Mouse (Mus musculus) left cerebral cortex, adult 9 months (tissue): Measurements from ENCODE around the gene Fndc5.

Source experiments
- DNase-seq, 2 experiments: peaks; one replicate each; pipeline ENCODE4 v3.0.0; 2022; ENCODE audit warnings: low spot score in 2 of 2

Gene Fndc5

DNA sequence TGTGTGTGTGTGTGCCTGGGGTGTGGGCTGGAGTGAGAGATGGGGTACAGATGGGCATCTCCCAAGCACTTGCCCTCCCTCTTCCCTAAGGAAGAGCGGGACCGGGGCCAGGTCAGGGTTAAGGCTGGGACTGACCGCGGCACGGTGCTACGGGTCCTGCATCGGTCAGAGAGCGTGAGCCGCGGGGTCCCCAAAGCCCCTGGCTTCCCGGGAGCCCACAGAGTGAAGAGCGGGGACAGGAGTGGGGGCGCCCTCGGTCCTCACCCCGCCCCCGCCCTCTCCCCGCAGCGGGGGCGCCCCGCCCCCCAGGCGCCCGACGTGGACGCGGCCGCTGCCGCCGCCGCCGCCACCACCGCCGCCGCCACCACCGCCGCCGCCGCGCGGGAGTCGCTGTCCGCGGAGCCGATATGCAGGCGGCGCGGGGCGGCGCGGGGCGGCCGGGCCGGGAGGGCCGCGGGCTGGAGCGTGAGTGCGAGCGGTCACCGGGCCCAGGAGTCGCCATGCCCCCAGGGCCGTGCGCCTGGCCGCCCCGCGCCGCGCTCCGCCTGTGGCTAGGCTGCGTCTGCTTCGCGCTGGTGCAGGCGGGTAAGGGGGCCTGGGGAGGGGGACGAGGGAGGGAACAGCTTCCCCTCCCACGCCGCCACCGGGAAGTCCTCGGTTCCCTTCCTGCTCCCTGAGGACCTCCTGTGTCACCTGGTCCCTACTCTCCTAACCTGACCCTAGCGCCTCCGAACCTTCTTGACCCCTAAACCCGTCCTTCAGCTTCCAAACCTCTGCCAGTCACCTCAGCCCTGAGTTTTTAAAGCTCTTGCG lies at the start of gene Fndc5:
Gene Fndc5, plus strand, starts transcription at position 421 of the 813 bp plus-strand sequence.
- no peak for DNase-seq

DNA sequence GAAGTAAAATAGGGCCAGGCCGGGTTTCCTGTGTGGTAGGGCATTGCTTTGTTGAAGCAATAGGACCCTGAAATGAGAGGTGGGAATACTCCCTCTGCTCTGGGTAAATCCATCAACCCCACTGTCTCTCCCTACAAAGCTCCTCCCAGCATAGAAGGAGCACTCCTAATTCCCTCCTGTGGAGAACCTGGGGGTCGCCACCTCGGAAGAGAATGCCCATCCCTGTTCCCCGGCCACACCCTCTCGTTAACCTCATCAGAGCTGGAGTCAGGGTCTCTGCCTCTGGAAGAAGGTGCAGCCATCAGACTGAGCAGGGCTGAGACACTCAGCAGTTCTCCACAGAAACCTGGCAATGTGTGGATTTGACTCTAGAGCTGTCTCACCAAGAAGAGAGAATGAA lies 48.9 kb upstream of the Fndc5 start:
- no peak for DNase-seq

DNA sequence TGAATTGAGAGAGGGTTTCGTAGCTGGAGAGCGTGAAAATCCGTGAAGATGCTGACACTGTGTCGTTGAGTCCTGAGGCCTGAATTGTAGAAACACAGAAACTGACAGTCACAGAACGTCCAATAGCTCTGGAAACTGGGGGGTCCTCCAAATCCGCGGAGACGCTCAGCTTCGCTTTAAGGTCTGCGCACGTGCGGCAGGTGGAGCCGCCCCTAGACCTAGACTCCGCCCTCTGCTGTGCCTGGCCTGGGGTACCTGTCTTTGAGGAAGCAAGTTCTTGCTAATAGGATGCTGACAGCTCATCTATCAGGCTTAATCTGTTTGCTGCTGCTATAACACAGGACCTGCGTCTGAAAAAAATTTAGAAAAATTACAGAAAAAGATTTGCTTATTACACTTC lies 41.5 kb upstream of the Fndc5 start:
- DNase-seq, result no peak

DNA sequence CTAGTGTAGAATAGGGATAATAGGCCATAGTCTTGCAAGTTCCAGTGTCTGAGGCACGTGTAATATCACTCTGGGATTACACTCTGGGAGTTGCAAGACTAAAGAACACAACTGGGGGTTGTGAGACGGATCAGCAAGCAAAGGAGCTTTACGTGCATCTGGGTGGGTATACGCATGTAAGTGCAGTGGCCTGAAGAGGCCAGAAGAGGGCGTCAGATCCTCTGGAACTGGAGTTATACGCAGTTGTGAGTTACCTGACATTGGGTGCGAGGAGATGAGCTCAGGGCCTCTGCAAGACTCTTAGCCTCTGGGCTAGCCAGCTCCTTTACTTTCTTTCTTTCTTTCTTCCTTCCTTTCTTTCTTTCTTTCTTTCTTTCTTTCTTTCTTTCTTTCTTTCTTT lies 39.8 kb upstream of the Fndc5 start:
- no peak for DNase-seq

DNA sequence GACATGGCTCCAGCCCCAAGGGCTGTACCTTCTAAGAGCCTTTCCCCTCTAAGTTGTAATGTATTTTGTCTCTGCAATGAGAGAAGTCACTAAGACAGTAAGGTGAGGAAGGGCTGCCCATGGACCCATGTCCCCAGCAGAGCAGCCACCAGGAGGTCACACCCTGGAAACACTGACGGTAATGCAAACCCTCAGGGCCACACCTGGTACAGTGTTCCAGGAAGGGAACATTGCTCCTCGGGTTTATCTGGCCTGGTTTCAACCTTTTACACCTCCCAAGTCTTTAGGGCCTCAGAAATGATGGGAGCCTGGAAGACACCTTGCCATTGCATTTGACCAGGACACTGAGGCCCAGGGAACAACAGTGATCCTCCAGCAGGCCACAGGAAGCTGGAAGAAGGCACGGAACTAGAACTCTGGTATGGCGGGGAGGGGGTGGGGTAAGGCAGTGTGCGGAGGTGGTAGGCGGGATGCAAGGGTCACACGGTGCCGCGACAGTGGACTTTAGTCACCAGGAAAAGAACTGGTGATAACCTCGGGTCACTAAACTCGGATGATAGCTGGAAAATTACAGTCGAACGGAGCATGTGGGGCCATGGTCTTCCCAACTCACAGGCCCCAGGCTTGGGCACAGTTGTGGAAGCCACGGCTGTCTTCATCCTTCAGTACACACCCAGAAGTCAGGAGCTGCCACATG lies 34.5 kb upstream of the Fndc5 start:
- no peak for DNase-seq

DNA sequence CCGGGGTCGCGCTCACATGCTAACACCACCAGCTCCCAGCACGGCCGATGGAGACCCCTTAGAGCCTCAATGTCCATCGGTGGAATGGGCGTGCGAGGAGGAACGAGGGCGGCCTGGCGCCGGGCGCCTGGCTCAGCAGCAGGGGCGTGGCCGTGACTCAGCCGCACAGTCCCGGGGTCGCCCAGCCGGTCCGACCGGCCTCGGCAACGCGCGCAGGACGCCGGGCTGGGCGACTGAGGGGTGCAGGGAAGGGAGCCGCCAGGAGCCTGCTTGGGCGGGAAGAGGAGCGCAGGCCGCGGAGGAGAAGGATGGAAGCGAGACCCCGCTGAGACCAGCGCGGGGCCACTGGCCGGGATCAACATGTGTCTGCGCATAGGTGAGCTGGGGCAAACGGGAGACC lies 31.4 kb upstream of the Fndc5 start, which contains the start of gene Tmem54:
Gene Tmem54, plus strand, starts transcription at position 193 of the 400 bp plus-strand sequence.
- DNase-seq, result no peak

DNA sequence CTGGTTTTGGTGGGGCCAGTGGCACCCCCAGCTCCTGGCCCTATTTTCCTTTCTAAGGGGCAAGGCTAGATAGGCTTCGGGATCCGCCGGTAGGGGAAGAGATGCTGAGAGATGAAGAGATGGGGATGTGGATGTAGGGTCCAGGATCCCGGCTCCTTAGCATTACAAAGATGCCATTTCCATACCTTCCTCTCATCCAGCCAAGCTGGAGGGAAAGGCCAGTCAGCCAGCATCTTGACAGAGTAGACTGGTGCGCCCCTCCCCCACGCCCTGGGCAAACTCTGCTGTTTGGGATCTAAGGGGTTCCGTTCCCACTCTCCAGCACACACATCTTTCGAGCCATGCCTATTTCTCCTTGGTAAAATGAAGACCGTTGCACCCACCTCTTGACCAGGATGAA lies 30.7 kb upstream of the Fndc5 start:
- no peak for DNase-seq

DNA sequence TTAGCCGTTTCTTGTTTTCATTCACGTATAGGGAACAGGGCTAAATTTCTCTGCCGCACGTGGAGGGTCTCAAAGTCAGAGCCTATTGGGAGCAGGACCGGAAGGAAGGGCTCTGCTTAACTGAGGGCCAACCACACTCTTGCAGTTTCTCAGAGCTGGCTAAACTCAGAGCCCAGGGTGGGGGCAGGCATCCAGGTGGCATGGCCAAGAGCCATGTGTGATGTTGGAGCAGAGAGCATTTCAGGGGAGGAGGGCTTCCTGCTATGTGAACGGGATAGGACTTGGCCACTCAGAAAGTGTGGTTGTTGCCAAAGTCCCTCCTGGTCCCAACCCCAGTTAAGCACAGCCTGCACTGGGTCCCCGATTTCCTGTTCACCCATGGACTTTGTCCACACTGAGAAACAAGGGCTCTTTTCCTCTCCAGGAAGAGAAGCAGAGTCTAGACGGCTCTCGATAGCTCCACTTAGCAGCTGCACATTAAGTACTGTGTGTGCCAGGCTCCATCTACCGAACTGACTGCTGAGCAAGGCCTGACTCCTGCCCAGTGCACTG lies 29.4 kb upstream of the Fndc5 start:
- DNase-seq, result no peak

DNA sequence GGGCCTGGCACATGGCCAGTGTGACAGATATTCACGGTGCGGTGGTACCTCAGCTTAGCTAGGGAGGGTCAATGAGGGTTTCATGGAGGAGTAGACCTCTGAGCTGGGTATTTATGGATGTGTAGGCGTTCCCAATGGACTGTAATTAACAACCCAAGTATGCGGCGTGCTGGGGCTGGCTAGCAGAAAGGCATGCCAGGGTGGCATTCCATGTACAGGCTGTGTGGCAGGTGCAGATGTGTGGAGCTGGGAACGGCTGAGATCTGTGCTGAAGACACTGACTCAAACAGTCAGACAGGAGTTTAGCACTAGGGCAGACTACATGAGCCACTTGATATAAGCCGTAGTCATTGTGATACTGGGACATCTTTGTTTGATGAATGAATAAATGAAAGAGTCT lies 28.2 kb upstream of the Fndc5 start:
- no peak for DNase-seq

DNA sequence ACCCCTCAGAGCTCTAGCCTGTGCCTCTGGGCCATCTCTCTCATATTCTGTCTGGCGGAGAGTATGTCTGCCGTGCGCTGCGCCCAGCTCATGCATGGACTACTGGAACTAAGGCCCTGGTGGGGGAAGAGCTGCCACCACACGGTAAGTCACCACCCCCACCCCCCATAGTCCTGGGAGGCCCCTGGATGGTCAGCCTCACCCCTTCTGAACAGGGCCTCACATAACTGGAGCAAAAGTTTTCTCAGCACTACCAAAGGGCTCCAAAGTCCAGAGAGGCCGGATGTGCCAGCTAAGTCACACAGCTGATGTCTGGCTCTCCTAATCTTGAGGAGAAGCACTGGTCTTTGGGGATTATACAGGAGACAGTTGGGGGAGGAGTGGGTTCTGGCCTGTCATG lies 26.0 kb upstream of the Fndc5 start:
- no peak for DNase-seq

DNA sequence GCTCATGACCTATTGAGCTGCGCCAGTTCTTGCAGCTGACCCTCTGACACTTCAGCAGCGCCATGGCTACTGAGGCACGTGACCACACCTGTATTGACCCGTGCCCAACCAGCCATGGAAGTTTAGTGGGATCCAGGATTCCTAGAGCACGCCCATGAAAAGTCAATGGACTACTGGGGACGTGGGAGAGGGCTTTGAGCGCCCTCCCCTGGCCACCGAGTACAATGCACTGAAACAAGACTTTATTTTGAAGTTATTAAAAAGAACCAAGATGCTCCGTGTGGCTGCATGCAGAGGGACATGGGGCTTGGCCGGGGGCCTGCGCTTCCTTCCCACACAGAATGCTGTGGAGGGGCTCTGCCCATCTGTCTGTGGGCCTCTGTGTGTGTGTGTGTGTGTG lies 25.4 kb upstream of the Fndc5 start:
- DNase-seq, result no peak

DNA sequence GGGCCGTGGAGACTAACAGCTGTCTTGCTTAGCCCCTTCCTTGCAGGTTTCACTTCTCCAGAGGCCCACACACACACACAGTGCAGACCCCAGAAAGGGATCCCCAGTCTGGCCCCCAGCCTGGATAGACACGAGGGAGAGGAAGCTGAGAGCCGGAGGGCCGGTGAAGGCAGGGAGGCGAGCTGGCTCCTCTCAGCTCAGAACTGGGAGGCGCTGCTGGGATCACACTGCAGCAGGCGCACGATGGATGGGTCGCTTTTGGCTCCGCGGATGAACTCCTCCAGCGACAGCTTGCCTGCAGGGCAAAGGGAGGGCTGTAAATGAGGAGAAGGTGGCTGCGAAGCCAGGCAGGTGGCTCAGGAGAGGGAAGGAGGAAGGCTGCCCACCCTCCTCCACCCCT lies 24.6 kb upstream of the Fndc5 start:
- no peak for DNase-seq

DNA sequence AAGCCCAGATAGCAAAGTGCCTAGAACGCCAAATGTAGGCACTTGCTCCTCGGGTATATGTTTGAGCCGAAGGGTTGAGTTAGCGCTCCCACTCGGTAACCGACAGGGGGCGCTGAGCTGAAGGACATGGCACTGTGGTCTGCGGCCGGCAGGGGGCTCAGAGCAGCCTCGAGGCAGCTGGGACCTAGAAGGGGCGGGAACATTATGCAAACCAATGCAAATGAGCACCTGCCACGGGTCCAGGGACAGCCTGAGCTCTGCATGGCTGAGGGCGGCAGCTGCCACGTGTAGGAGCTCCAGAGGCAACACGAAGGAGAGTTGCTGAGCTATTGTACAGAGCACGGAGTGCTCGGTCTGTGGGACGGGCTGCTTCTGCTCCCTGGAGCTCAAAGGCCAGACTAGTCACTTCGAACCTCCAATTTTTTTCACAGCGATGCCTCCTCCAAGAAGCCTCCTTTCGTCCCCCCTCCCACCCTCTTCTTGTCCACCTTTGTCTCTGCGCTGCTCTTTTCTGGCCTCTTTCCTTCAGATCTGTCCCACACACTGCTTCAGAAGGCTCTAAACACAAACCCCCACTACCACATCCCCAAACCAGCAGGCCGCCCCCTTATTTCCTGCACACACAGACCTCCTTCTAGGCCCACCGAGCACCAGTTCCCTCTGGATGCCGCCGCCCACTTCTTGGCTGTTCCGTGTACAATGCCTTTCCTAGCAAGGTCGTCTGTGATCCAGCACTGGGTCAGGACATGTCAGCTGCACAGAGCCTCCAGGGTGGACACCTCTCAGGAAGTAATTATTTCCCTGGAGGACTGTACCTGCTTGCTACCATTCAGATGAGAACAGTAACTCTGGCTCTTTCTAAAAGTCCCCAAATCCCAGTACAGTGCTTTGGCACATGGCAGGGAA lies 23.5 kb upstream of the Fndc5 start:
- peak; percentile 87 to 88 for DNase-seq

DNA sequence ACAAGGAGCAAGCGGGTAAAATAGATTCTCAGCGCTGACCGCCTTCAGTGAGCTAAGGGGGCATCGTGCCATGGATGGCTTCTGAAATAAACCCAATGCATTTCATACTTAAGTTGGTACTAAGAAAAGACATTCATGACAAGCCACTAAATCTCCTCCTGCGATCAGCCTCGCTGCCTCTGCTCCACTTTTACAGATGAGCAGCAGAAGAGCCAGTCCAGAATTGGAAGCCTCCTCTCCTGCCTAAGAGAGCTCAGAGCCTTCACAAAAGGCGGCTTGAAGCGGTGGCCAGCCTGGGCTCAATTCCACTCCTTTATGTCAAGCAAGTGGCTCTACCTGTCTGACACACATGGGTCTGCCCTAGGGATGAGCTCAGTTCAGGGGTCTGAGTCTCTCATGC lies 20.1 kb upstream of the Fndc5 start:
- no peak for DNase-seq

DNA sequence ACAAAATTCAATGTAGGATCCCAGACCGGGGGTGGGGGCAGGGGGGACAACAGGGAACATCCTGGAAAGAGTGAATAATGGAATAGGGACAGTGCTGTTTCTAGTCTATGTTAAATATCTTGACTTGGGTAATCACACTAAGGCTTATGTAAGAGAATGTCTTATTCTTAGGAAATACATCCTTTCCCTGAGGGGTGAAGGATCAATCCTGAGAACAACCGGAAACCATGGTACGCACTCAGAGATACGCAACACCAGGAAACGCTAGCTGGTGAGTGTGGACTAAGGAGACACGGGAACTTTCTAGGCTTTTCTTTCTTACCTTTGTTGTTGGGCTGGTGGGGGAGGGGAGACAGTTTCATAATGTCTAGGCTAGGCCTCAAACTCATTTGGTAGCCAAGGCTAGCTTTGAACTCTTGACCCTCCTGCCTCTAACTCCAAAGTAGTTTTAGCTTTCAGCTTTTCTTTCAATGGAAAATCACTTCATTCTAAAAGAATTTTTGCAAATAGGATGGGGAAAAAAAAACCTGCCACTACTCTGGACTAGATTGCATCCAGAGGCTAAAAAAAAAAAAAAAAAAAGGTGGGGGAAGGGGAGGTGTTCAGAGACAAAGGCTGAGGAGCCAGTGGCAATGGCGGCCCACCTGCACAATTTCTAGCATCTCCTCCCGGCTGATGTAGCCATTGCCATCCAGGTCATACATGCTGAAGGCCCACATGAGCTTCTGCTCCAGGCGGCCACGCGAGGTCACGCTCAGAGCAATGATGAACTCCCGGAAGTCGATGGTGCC lies 18.9 kb upstream of the Fndc5 start:
- no peak for DNase-seq

DNA sequence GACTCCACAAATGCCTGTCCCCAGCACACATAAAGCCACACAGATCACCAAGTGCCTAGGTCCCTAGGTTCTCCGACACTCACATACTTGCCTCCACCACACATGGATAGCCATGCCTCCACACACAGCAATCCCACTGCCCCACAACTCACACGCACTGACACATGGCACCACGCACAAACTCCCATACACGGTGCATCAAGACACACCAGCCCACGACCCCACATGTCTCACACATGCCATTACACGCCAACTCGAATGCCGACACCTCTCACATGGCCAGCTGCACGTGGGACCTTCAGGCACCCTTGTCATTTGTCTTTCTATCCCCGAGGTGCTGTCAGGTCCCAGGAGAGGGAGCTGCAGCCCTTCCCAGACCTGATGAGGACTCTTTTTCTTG lies 17.1 kb upstream of the Fndc5 start:
- DNase-seq, result peak in 1 of 2 experiments; percentile 52

DNA sequence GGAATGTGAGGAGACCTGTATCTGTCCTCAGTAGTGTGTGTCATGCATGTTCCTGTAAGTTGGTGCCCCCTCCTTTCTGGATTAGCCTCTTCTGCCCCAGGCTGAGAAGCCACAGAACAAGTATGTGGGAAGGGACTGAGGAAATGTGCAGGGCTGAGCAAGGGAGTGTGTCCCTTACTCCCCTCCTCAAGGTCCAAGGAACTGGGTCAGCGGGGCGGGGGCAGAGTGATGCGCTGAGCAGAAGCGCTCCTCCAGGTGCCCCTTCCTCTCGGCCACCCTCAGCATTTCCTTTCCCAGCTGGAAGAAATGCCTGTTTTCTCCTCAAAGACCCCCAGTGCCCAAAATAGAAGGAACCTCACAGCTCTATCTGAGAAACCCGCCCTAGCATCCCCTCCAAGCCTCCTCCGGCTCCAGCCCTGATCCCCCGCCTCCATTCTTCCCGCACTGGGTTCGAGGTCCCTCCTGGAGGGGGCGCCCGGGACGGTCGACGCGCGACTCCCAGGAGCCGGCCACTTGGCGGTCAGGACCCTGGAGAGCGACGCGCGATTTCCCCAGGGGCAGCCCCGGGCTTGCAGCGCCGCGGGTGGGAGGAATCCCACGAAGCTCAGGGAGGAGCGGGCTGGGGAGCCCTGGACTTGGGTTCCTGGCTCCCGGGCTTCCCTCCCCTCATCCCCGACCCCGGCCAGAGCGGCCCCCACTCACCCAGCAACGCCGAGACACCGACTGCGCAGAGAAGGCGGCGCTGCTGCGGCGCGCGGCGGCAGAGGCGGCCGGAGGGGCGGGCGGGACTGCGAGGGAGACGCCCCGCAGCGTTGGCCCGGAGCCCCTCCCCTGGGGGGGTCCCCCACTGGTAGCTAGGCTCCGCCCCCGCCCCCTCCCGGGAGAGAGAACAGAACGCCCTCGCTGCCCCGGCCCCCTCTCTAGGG lies 16.0 kb upstream of the Fndc5 start:
- no peak for DNase-seq

DNA sequence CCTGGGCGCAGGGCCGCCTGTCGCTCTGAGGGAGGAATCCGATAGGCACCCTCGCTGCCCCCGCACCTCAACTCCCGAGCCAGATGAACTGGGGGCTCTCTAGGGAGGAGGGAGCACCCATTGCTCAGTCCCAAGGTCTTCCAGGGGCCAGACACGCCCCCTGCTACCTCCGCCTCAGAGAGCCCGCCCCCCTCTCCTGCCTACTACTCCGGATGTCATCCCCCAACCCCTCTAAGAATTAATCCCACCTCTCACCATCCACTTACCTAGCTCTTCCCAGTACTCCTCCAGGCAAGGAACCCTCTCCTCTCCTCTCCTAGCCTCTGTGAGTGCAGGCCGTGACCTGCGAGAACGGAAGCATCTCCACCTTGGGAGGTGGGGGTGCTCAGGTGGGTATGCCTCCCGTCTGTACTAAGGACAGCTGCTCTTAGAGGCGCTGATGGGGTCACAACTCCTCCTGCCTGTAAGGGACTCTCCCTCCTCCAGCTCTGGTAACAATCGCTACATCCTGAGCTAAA lies 15.2 kb upstream of the Fndc5 start, which contains the start of gene Hpca:
Gene Hpca, minus strand, starts transcription at position 468 of the 518 bp plus-strand sequence.
- no peak for DNase-seq

DNA sequence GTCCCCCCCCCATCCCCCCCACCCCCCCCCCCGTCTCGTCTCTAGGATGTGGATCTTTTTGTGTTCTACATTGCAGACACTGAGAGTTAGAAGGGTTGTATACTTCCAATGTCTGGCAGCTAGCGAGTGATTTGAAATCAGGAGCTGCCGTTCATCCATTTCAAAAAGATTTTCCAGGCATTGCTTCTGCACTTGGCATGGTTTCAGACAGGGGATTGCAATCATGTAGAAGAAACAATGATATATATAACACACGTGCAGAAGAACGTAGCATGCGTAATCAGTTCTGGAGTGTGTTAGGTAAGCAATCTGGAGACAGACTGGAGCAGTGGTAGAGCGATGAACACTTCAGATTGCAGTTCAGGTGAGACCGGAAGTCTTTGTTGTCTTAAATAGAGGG lies 14.7 kb upstream of the Fndc5 start:
- no peak for DNase-seq

DNA sequence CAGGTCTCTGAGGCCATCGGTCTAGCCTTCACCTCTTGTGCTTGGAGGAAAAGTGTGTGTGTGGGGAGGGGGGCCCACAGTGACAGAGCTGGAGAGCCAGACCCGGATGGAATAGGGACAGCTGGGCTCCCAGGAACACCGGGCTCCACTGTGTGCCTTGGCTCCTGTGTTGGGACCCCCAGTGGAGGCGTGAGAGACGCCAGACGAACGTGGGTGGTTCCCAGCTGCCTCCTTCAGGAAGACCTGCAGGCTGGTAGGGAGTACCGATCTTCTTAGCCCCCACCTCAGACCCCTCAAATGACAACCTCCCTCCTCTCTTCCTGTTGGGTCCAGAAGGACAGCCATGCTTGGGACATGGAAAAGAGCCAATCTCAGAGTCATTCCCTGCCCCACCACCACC lies 14.1 kb upstream of the Fndc5 start:
- no peak for DNase-seq
